Mouse (Mus musculus) heart, embryonic 16.5 days (tissue): ENCODE results near the gene Zp1. TPM values are rescaled to one million over a fixed set of nuclear protein-coding genes. Genes with fewer than 3 reads are reported as not detected.

Experiments
- ATAC-seq: fragments of 200-750 bp; cut with Nextera tagmentation; replicated peaks from 2 replicates; pipeline ENCODE4 v1.8.0; 2017; ENCODE audit warnings: moderate number of reproducible peaks; ENCODE audit not compliant: insufficient read depth, low FRiP score; ENCODE audit errors: extremely low read depth
- H3K27ac ChIP-seq: fragments of 300-500 bp; sonication (generic); 2 replicates; pipeline ENCODE4 v1.5.1; 2014; ENCODE audit warnings: mild to moderate bottlenecking, low read length, control low read depth, moderate library complexity
- H3K27me3 ChIP-seq: fragments of 300-500 bp; sonication (generic); 2 replicates; pipeline ENCODE4 v1.6.1; 2014; ENCODE audit warnings: low read length, mixed read lengths; ENCODE audit not compliant: control insufficient read depth, insufficient read depth
- H3K36me3 ChIP-seq: fragments of 300-500 bp; sonication (generic); 2 replicates; pipeline ENCODE4 v1.6.1; 2014; ENCODE audit not compliant: control insufficient read depth, insufficient read depth
- H3K4me1 ChIP-seq: fragments of 300-500 bp; sonication (generic); 2 replicates; pipeline ENCODE4 v1.6.1; 2014; ENCODE audit warnings: low read length, mixed read lengths; ENCODE audit not compliant: control insufficient read depth, insufficient read depth
- H3K4me2 ChIP-seq: fragments of 300-500 bp; sonication (generic); 2 replicates; pipeline ENCODE4 v1.6.1; 2014; ENCODE audit warnings: low read depth, mild to moderate bottlenecking, control low read depth, low read length
- H3K4me3 ChIP-seq: fragments of 300-500 bp; sonication (generic); 2 replicates; pipeline ENCODE4 v1.5.1; 2014; ENCODE audit warnings: mild to moderate bottlenecking, control low read depth, low read length
- H3K9ac ChIP-seq: fragments of 300-500 bp; sonication (generic); 2 replicates; pipeline ENCODE4 v1.6.1; 2014; ENCODE audit warnings: low read length, control low read depth
- H3K9me3 ChIP-seq: fragments of 300-500 bp; sonication (generic); replicated peaks from 2 replicates; pipeline ENCODE4 v1.6.1; 2016; ENCODE audit warnings: low read length; ENCODE audit not compliant: control insufficient read depth
- WGBS: fragments of 180-500 bp; shearing (Covaris S2); extraction: QIAGEN DNeasy Blood & Tissue Kit; methylation state at CpG from one replicate; pipeline ENCODE4 v1.1.7; 2014; 5-methylcytosine and 5-hydroxymethylcytosine counted together
- polyA plus RNA-seq: library from polyadenylated mRNA; unstranded; fragments of >200 nt; fragmentation: Nextera tagmentation; extraction: Ambion mirVana; gene quantifications from 2 replicates; pipeline ENCODE4 v1.2.1, GENCODE M21; 2015

Zp1 gene
- polyA plus RNA-seq, 1 experiment from 2014 or later: 0.14 TPM

- ATAC-seq: no peak
- H3K4me2 ChIP-seq: no peak overlapping the region
- no peak overlapping the region for H3K27ac ChIP-seq
- peaks cover 14% of the 10 kb centered on the region for H3K4me1 ChIP-seq
- WGBS: 79% methylated on average over 7 of the region's 7 CpGs
- no peak overlapping the region for H3K4me3 ChIP-seq
- no peaks in the 10 kb centered on the region for H3K27me3 ChIP-seq
- H3K9me3 ChIP-seq: no peaks in the 10 kb centered on the region
- H3K36me3 ChIP-seq: peaks cover 8% of the 10 kb centered on the region
- no peak overlapping the region for H3K9ac ChIP-seq
These were observed 42.1 kb downstream of the Zp1 start for GRCm38 (mm10) chr19:10878201-10878837.

GRCm38 (mm10) chr19:10871328-10871961 is 49.0 kb downstream of the Zp1 start:
- H3K4me3 ChIP-seq: no peak overlapping the region
- no peak overlapping the region for H3K9ac ChIP-seq
- H3K4me1 ChIP-seq: peaks cover 15% of the 10 kb centered on the region
- ATAC-seq: no peak
- H3K9me3 ChIP-seq: no peaks in the 10 kb centered on the region
- peaks cover 32% of the 10 kb centered on the region for H3K36me3 ChIP-seq
- WGBS: 74% methylated on average over 14 of the region's 14 CpGs
- H3K27ac ChIP-seq: no peak overlapping the region
- H3K27me3 ChIP-seq: no peaks in the 10 kb centered on the region
- no peak overlapping the region for H3K4me2 ChIP-seq

- ATAC-seq: no peak
- Histone ChIP-seq H3K27me3 (no peaks in the 10 kb centered on the region), H3K4me1 (peaks cover 15% of the 10 kb centered on the region), H3K4me2 (no peak overlapping the region), H3K9ac (no peak overlapping the region), H3K27ac (no peak overlapping the region), H3K36me3 (peaks cover 35% of the 10 kb centered on the region), H3K4me3 (no peak overlapping the region), H3K9me3 (no peaks in the 10 kb centered on the region)
- WGBS: 87% methylated on average over 3 of the region's 3 CpGs
These were observed 49.8 kb downstream of the Zp1 start for GRCm38 (mm10) chr19:10870676-10871075.

- H3K27ac ChIP-seq: peak within 1 kb of the TSS; percentile 70
- ATAC-seq: no peak
- 9% methylated on average over 8 of the region's 8 CpGs for WGBS
- peaks cover 15% of the 10 kb centered on the region for H3K4me1 ChIP-seq
- H3K36me3 ChIP-seq: peaks cover 42% of the 10 kb centered on the region
- H3K27me3 ChIP-seq: no peaks in the 10 kb centered on the region
- peak within 1 kb of the TSS; percentile 83 for H3K4me3 ChIP-seq
- H3K9ac ChIP-seq: peak within 1 kb of the TSS; percentile 88
- H3K9me3 ChIP-seq: no peaks in the 10 kb centered on the region
- H3K4me2 ChIP-seq: peak within 1 kb of the TSS; percentile 84
These were observed 50.4 kb downstream of the Zp1 start, which contains the start of gene Tmem132a for GRCm38 (mm10) chr19:10869886-10870527. TSS of gene Tmem132a (minus strand) at chr19:10869940.

GRCm38 (mm10) chr19:10869241-10869885 is 51.1 kb downstream of the Zp1 start:
- peaks cover 15% of the 10 kb centered on the region for H3K4me1 ChIP-seq
- H3K36me3 ChIP-seq: peaks cover 44% of the 10 kb centered on the region
- peak; percentile 91 for ATAC-seq
- no peaks in the 10 kb centered on the region for H3K27me3 ChIP-seq
- H3K27ac ChIP-seq: peak overlapping the region; percentile 70
- peak overlapping the region; percentile 84 for H3K4me2 ChIP-seq
- peak overlapping the region; percentile 83 for H3K4me3 ChIP-seq
- H3K9me3 ChIP-seq: no peaks in the 10 kb centered on the region
- WGBS: under 1% methylated on average over 43 of the region's 43 CpGs
- H3K9ac ChIP-seq: peak overlapping the region; percentile 88

GRCm38 (mm10) chr19:10868623-10869141 is 51.8 kb downstream of the Zp1 start:
- Histone ChIP-seq H3K27me3 (no peaks in the 10 kb centered on the region), H3K4me3 (peak overlapping the region; percentile 83), H3K9me3 (no peaks in the 10 kb centered on the region), H3K36me3 (peaks cover 46% of the 10 kb centered on the region), H3K4me1 (peaks cover 15% of the 10 kb centered on the region), H3K9ac (peak overlapping the region; percentile 88), H3K4me2 (peak overlapping the region; percentile 84), H3K27ac (no peak overlapping the region)
- ATAC-seq: no peak
- WGBS: 1% methylated on average over 17 of the region's 17 CpGs

GRCm38 (mm10) chr19:10867946-10868622 is 52.3 kb downstream of the Zp1 start:
- Histone ChIP-seq H3K9me3 (no peaks in the 10 kb centered on the region), H3K4me3 (peak overlapping the region; percentile 83), H3K4me1 (peaks cover 15% of the 10 kb centered on the region), H3K4me2 (peak overlapping the region; percentile 84), H3K27me3 (no peaks in the 10 kb centered on the region), H3K27ac (no peak overlapping the region), H3K36me3 (peaks cover 45% of the 10 kb centered on the region), H3K9ac (peak overlapping the region; percentile 88)
- ATAC-seq: no peak
- WGBS: 41% methylated on average over 5 of the region's 5 CpGs

GRCm38 (mm10) chr19:10866351-10866750 is 54.1 kb downstream of the Zp1 start:
- 90% methylated on average over 13 of the region's 13 CpGs for WGBS
- Histone ChIP-seq H3K4me3 (no peak overlapping the region), H3K27me3 (no peaks in the 10 kb centered on the region), H3K9me3 (no peaks in the 10 kb centered on the region), H3K36me3 (peaks cover 33% of the 10 kb centered on the region), H3K9ac (no peak overlapping the region), H3K4me1 (peaks cover 15% of the 10 kb centered on the region), H3K4me2 (no peak overlapping the region), H3K27ac (no peak overlapping the region)
- ATAC-seq: no peak
